Mouse (Mus musculus) forebrain, embryonic 16.5 days (tissue): ENCODE results near the gene Spop. TPM values are rescaled to one million over a fixed set of nuclear protein-coding genes. Genes with fewer than 3 reads are reported as not detected.

Experiments
- ATAC-seq: fragments of 200-750 bp; cut with Nextera tagmentation; 2 replicates; pipeline ENCODE4 v1.8.0; 2017; ENCODE audit warnings: mild to moderate bottlenecking, moderate library complexity
- H3K27ac ChIP-seq: fragments of 300-500 bp; sonication (generic); 2 replicates; pipeline ENCODE4 v1.5.1; 2014; ENCODE audit warnings: low read length, control low read depth
- H3K27me3 ChIP-seq: fragments of 300-500 bp; sonication (generic); replicated peaks from 2 replicates; pipeline ENCODE4 v1.6.1; 2014; ENCODE audit warnings: low read length; ENCODE audit not compliant: control insufficient read depth, insufficient read depth
- H3K36me3 ChIP-seq: fragments of 300-500 bp; sonication (generic); 2 replicates; pipeline ENCODE4 v1.6.1; 2014; ENCODE audit not compliant: control insufficient read depth, insufficient read depth
- H3K4me1 ChIP-seq: fragments of 300-500 bp; sonication (generic); replicated peaks from 2 replicates; pipeline ENCODE4 v1.6.1; 2014; ENCODE audit warnings: low read length; ENCODE audit not compliant: control insufficient read depth, insufficient read depth
- H3K4me2 ChIP-seq: fragments of 300-500 bp; sonication (generic); 2 replicates; pipeline ENCODE4 v1.6.1; 2014; ENCODE audit warnings: mild to moderate bottlenecking, low read length, control low read depth
- H3K4me3 ChIP-seq: fragments of 300-500 bp; sonication (generic); replicated peaks from 2 replicates; pipeline ENCODE4 v1.5.1; 2014; ENCODE audit warnings: mild to moderate bottlenecking, low read length, control low read depth
- H3K9ac ChIP-seq: fragments of 300-500 bp; sonication (generic); replicated peaks from 2 replicates; pipeline ENCODE4 v1.6.1; 2014; ENCODE audit warnings: low read depth, low read length, control low read depth
- H3K9me3 ChIP-seq: fragments of 300-500 bp; sonication (generic); 2 replicates; pipeline ENCODE4 v1.6.1; 2016; ENCODE audit warnings: low read length; ENCODE audit not compliant: control insufficient read depth
- WGBS: fragments of 180-500 bp; shearing (Covaris S2); extraction: QIAGEN DNeasy Blood & Tissue Kit; methylation state at CpG from one replicate; pipeline ENCODE4 v1.1.7; 2014; 5-methylcytosine and 5-hydroxymethylcytosine counted together
- polyA plus RNA-seq: library from polyadenylated mRNA; unstranded; fragments of >200 nt; fragmentation: Nextera tagmentation; extraction: Ambion mirVana; gene quantifications from 2 replicates; pipeline ENCODE4 v1.2.1, GENCODE M21; 2015

The Spop gene
- polyA plus RNA-seq, 1 experiment from 2014 or later, result 265 TPM

DNA sequence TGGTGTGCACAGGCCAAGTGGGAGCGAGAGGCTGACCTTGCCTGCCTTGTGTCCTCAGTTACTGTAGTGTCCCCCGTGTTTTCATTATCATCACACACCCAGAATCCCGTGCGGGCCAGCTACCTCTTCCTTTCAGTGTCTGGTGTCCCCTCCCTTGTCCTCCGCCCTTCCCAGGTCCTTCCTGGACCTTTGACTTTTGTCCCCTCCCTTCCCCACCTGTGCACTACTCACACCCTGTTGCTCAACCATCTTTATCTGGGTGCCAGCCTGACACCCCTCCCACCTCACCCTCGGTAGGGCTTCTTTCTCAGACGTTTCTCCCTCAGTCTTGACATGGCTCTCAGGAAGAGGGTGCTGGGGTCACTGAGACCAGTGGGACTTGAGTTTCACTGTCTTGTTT, 26.5 kb upstream of the Spop start:
- H3K9ac ChIP-seq, result no peak overlapping the region
- H3K4me1 ChIP-seq, result peaks cover 24% of the 10 kb centered on the region
- ATAC-seq, result no peak
- H3K4me3 ChIP-seq, result no peak overlapping the region
- no peaks in the 10 kb centered on the region for H3K9me3 ChIP-seq
- no peak overlapping the region for H3K27ac ChIP-seq
- no peaks in the 10 kb centered on the region for H3K27me3 ChIP-seq
- no peak overlapping the region for H3K4me2 ChIP-seq
- peaks cover 26% of the 10 kb centered on the region for H3K36me3 ChIP-seq
- 95% methylated on average over 7 of the region's 7 CpGs for WGBS

DNA sequence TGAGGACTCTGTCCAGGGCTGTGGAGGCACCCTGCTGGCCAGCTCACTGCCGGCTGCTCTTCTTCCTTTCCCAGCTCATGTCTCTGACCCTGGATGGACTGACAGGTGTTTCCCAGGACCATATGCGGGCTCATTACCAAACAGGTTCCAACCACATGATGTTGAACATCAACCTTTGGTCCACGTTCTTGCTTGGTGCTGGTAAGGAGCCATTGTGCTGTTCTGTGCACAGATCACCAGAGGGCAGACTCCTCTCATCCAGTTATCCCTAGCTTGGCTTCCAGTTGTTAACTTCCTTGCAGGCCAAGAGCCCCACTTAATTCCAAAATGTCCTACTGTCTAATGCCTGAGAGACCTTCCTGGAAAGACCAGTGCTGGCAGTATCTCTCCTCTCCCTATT, 24.9 kb upstream of the Spop start:
- WGBS, result 78% methylated on average over 3 of the region's 3 CpGs
- Histone ChIP-seq H3K4me3 (no peak overlapping the region), H3K27me3 (no peaks in the 10 kb centered on the region), H3K4me1 (peaks cover 34% of the 10 kb centered on the region), H3K27ac (no peak overlapping the region), H3K4me2 (no peak overlapping the region), H3K9me3 (no peaks in the 10 kb centered on the region), H3K9ac (no peak overlapping the region), H3K36me3 (peaks cover 26% of the 10 kb centered on the region)
- ATAC-seq, result no peak

DNA sequence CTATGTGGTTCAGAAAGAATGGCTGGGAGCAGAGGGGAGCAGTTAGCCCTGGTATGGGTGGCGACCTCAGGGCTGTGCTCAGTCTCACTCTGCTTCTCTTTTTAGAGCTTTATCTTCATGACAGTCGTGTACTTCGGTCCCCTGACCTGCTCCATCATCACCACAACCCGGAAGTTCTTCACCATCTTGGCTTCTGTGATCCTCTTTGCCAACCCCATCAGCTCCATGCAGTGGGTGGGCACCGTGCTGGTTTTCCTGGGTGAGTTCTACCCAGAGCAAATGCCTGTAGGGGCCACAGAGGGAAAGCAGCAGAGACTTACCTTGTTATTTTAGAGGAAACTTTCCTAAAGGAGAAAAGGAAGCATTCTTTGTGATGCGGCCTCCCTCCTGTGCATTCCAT, 23.5 kb upstream of the Spop start:
- Histone ChIP-seq H3K4me2 (no peak overlapping the region), H3K36me3 (peaks cover 26% of the 10 kb centered on the region), H3K27ac (no peak overlapping the region), H3K27me3 (no peaks in the 10 kb centered on the region), H3K9me3 (no peaks in the 10 kb centered on the region), H3K4me3 (no peak overlapping the region), H3K4me1 (peaks cover 33% of the 10 kb centered on the region), H3K9ac (no peak overlapping the region)
- WGBS, result 92% methylated on average over 6 of the region's 6 CpGs
- ATAC-seq, result no peak

DNA sequence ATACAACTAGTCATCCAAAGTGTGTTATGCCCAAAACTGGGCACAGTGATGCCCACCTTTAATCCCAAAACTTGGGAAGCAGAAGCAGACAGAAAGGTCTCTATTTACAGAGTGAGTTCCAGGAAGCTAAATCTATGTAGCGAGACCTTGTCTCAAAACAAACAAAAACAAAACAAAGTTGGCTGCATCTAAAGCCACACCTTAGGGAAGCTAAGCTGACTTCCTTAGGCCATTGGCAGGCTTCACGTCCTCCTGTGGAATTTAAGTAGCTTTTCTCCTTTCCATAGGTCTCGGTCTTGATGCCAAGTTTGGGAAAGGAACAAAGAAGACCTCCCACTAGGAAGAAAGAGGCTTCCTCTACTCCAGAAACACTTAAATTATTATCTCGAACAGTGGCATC, 22.7 kb upstream of the Spop start:
- no peak for ATAC-seq
- H3K36me3 ChIP-seq, result peaks cover 26% of the 10 kb centered on the region
- peak overlapping the region; percentile 75 for H3K27ac ChIP-seq
- H3K9ac ChIP-seq, result no peak overlapping the region
- 54% methylated on average over 4 of the region's 4 CpGs for WGBS
- H3K27me3 ChIP-seq, result no peaks in the 10 kb centered on the region
- peaks cover 25% of the 10 kb centered on the region for H3K4me1 ChIP-seq
- no peaks in the 10 kb centered on the region for H3K9me3 ChIP-seq
- no peak overlapping the region for H3K4me2 ChIP-seq
- H3K4me3 ChIP-seq, result no peak overlapping the region

DNA sequence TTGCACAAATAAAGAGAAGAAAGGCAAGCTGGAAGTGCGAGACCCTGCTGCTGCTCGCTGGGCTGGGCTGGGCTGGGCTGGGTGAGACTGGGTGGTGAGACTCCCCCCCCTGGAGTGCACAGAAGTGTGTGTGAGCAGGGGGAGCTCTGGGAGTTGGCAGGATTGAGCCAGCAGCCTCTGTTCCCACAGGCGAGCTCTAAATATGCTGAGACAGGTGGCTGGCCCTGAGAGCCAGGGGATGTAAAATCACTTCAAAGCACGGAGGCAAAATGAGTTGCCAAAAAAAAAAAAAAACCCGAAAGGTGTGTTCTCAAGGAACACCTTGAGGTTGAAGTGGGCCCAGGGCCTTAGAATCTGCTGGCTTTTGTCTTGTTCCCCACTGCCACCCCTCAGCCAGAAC, 22.1 kb upstream of the Spop start:
- Histone ChIP-seq H3K4me2 (0 out of 2 replicates have a peak overlapping the region, but pooled peaks have one; percentile 3), H3K9me3 (no peaks in the 10 kb centered on the region), H3K9ac (no peak overlapping the region), H3K4me1 (peaks cover 23% of the 10 kb centered on the region), H3K27ac (peak overlapping the region; percentile 75), H3K27me3 (no peaks in the 10 kb centered on the region), H3K4me3 (no peak overlapping the region), H3K36me3 (peaks cover 26% of the 10 kb centered on the region)
- 47% methylated on average over 5 of the region's 5 CpGs for WGBS
- ATAC-seq, result peak; percentile 81

DNA sequence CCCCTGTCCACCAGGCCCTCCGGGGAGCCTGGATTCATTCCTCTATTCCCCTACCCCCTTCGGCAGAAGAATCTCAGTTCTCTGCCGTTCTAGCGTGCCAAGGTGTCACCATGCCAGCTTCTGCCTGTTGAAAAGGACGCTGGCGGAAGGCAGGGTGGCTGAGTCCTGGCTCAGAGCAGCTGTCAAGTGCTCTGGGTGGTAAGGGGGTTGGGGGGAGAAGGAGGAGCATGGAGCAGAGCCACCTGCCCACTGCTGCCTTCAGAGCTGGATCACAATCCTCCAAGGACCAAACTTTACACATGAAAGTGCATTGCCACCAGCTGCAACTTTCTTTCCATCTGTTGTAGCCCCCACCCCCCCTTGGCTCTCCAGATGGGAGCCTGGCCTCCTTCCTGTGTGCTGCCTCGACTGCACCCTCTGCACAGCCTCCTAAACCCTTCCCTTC, 21.6 kb upstream of the Spop start:
- Histone ChIP-seq H3K9me3 (no peaks in the 10 kb centered on the region), H3K27ac (peak overlapping the region; percentile 75)

DNA sequence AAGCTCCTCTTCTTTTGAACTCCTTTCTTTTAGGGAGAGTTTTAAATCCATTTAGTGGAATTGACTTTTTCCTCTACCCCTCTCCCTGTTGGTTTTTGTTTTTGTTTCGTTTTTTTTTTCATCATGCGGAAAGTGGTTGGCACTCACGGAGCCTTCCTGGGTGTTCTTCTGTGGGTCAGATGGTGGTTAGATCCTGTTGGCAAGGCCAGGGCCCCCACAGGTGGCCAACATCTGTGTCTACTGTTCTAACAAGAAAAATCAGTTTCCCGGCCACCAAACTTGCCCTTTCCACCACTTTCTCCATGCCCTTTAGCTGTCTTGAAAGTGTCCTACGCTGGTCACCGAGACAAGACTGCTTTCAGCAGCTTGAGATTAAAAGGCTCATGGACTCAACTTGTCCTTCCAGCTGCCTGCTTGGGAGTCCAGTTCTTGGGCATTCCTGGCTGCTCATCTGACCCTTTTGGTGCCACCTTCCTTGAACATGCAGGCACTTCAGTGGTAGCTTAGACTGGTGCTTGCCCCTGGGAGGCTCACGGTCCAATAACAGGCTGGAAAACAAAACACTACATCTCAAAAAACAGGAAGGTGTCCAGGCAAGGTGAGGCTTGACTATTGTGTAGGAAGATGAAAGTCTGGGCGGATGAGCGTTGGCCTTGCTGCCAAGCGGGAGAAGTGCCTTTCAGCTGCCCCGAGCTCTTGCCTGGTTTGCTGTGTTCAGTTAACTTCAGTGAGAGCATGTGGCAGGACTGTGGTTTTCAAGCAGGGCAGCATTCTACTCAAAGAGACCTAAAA, 21.0 kb upstream of the Spop start:
- ATAC-seq, result no peak
- H3K9me3 ChIP-seq, result no peaks in the 10 kb centered on the region
- H3K27ac ChIP-seq, result peak overlapping the region; percentile 75
- H3K9ac ChIP-seq, result no peak overlapping the region
- peaks cover 21% of the 10 kb centered on the region for H3K36me3 ChIP-seq
- 72% methylated on average over 11 of the region's 11 CpGs for WGBS
- no peak overlapping the region for H3K4me3 ChIP-seq
- H3K4me2 ChIP-seq, result no peak overlapping the region
- no peaks in the 10 kb centered on the region for H3K27me3 ChIP-seq
- peaks cover 23% of the 10 kb centered on the region for H3K4me1 ChIP-seq

More for the DNA sequence above, 21.6 kb upstream of the Spop start:
- Histone ChIP-seq H3K27me3 (no peaks in the 10 kb centered on the region), H3K4me2 (0 out of 2 replicates have a peak overlapping the region, but pooled peaks have one; percentile 3), H3K36me3 (peaks cover 23% of the 10 kb centered on the region), H3K4me3 (no peak overlapping the region), H3K9ac (no peak overlapping the region), H3K4me1 (peaks cover 23% of the 10 kb centered on the region)
- peak; percentile 80 for ATAC-seq
- WGBS, result 42% methylated on average over 7 of the region's 7 CpGs

DNA sequence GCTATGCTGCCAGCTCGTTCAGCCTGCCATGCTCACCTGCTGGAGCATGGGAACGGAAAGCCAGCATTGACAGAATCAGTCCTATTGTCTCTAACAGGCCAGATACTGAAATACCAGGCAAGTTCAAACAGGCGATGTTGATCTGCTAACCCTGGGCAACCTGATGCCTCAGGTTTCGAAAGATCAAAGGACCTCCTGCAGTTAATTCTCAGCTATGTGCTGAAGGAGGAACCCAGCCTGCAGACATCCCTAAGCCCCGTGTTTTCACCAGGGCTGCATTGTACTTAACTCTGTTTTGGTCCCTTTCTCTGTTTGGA, 20.4 kb upstream of the Spop start:
- Histone ChIP-seq H3K4me3 (no peak overlapping the region), H3K4me2 (no peak overlapping the region), H3K27me3 (no peaks in the 10 kb centered on the region), H3K9ac (no peak overlapping the region), H3K9me3 (no peaks in the 10 kb centered on the region), H3K27ac (0 out of 2 replicates have a peak overlapping the region, but pooled peaks have one; percentile 11), H3K36me3 (peaks cover 17% of the 10 kb centered on the region), H3K4me1 (peaks cover 26% of the 10 kb centered on the region)
- WGBS, result 35% methylated on average over 5 of the region's 5 CpGs
- ATAC-seq, result no peak

DNA sequence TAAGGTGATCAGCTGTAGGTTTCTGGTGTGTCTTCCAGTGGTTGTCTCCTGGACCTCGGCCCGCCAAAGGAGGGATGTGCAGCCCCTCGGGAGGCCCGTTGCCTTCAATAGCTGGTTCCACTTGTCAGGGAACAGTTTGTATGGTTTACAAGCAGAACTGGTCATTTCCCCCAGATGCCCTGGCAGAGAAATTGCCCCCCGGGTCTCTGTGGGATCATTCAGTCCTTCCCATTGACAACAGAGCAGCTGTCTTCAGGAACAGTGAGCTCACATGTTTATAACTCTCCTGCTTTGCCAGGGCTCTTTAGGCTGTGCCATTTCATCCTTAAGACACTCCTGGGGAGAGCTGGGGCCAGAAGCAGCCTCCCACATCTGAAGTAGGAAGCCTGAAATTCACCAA, 19.8 kb upstream of the Spop start:
- no peak overlapping the region for H3K9ac ChIP-seq
- H3K4me1 ChIP-seq, result peaks cover 26% of the 10 kb centered on the region
- no peaks in the 10 kb centered on the region for H3K27me3 ChIP-seq
- no peak overlapping the region for H3K4me3 ChIP-seq
- H3K36me3 ChIP-seq, result peaks cover 13% of the 10 kb centered on the region
- H3K27ac ChIP-seq, result no peak overlapping the region
- no peak overlapping the region for H3K4me2 ChIP-seq
- no peaks in the 10 kb centered on the region for H3K9me3 ChIP-seq
- no peak for ATAC-seq
- WGBS, result 66% methylated on average over 5 of the region's 5 CpGs
